Mouse (Mus musculus) urinary bladder, adult 2 months (tissue): Measurements from ENCODE around the gene Lsg1. TPM values are rescaled to one million over a fixed set of nuclear protein-coding genes. Genes with fewer than 3 reads are reported as not detected.

Experiments
- DNase-seq: peaks from one replicate; pipeline ENCODE4 v3.0.0; 2022; ENCODE audit warnings: low spot score
- polyA plus RNA-seq: library from polyadenylated mRNA; depleted of rRNA; stranded (reverse); fragments of >200 nt; gene quantifications from 2 replicates; pipeline ENCODE4 v1.2.3, GENCODE M21; 2012; rRNA removed

Gene Lsg1
- polyA plus RNA-seq, 1 experiment, result 22.5 TPM

GRCm38 (mm10) chr16:30517666-30518283 is 69.6 kb downstream of the Lsg1 start:
- no peak for DNase-seq

GRCm38 (mm10) chr16:30516993-30517392 is 70.4 kb downstream of the Lsg1 start:
- DNase-seq, result no peak

DNA sequence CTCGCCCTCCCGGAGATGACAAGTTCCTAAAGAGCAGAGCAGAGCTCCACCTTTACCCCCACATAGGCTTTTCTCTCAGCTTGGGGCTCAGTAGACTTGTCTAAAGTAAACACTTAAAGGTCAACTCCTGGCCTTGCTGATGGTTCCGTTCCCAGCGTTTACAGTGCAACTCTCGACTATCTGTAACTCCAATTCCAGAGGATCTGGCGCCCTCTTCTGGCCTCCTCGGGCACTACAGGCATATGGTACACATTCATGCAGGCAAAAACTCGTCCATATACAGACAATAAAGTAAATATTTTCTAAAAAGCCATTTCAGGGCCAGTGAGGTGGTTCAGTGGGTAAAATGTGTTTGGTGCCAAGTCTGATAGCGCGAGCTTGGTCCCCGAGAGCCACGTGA is 72.0 kb downstream of the Lsg1 start:
- no peak for DNase-seq

DNA sequence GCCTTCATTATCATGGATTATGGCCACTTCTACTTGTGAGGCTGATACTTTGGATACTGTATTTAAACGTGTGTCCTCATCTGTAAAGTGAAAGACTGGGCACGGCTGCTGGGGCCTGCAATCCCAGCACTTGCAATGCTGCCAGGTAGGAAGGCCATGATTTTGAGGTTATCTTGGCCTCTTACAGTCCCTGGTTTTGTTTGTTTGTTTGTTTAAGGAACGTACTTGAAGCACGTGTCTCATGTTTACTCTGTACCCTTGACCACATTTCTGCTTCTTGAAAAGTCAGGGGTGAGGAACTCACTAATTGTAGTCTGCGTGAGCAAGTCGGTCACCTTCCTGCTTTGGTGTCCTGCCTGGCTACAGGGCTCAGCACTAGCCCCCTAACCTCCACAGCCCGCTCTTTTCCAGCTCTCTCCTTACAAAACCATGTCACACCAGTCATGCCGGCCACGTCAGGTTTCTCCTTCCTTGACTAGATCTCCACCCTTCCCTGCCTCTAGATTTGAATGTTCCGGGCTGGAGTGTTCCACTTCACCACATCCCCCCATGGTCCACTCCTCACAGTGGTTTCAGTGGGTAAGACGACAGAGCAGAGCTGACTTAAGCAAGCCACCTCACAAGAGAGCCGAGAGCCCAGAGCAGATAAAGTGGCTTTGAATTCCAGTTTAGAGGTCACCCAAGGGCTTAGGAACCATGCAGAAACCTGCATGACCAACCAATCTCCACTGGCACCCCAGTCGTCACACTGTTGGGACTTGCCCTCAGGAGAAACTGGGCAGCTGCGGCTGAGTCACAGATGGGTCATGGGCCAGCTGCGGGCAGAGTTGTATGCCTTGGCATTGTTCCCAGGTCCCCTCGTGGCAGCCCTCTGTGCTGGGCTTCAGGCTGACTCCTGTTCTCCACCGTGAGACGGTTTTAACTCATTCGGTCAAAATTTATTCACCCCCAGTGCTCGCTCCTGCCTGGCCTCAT is 74.1 kb downstream of the Lsg1 start:
- DNase-seq, result peak; percentile 51

DNA sequence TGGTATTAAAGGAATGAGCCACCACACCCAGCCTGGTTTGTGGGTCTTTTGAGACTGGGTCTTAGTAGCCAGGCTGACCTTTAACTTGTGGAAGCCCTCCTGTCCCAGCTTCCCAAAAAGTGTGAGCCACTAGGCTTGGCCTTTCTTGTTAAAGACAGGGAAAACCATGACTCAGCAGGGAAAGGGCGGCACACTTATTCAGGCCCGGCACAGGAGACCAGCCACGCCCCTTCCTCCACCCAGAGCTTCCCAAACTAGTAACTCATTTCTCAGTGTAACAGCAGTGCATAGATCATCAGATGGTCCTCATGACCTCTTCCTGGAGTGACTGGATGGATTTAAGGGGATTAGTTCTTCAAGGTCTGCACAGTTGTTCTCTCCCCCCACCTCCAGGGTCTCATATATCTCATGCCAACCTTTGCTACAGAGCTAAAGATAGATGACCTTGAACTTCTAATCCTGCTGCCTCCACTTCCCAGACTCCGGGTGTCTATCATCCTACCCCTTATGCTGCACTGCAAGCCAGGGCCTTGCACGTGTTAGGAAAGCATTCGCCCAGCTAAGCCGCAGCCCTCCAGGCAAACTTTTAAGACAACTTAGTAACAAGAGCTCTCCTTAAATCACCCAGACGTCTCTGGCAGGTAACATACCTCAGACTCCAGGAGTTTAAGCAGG is 74.9 kb downstream of the Lsg1 start:
- DNase-seq, result no peak

DNA sequence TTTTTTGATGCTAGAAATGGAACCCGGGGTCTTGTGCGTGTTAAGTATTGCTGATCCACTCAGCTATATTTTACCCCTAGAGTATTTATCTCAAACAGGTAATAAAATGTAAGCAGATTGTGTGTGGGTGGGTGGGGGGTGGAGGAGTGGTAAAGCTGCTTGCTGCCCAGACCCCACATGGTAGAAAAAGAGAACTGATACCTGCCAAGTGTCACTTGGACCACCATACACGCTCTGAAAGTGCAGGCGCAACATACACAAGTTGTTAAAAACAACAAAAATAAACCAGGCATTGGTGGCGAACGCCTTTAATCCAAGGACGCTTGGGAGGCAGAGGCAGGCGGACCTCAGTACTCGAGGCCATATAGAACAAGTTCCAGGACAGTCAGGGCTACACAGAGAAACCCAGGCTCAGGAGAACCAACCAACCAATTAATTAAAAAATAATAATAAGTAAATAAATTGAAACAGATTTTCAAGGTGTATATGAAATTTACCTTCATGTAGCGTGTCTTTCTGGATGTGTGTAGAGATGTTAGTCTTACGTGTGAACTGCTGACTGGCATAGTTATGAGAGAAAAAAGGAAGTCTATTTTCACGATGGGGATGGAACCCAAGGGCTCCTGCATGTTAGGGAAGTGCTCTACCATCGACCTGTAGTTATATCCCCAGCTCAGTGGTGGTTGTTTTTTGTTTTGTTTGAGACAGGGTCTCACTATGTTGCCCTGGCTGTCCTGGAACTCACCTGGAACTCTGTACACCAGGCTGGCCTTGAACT is 75.6 kb downstream of the Lsg1 start:
- no peak for DNase-seq

- peak; percentile 76 for DNase-seq
These were observed 76.6 kb downstream of the Lsg1 start for GRCm38 (mm10) chr16:30510504-30511451.

Other genes starting within 250 kb of the Lsg1 start
- gene Atp13a3, start 181.6 kb downstream of the Lsg1 start, polyA plus RNA-seq, result 42.8 and 45.2 TPM in 2 replicates
- 6.2 and 6.3 TPM in 2 replicates for gene Tmem44, start 36.8 kb downstream of the Lsg1 start, polyA plus RNA-seq
- 9.3 and 9.7 TPM in 2 replicates for gene Fam43a, start 12.1 kb upstream of the Lsg1 start, polyA plus RNA-seq